In the genomic region with DNA sequence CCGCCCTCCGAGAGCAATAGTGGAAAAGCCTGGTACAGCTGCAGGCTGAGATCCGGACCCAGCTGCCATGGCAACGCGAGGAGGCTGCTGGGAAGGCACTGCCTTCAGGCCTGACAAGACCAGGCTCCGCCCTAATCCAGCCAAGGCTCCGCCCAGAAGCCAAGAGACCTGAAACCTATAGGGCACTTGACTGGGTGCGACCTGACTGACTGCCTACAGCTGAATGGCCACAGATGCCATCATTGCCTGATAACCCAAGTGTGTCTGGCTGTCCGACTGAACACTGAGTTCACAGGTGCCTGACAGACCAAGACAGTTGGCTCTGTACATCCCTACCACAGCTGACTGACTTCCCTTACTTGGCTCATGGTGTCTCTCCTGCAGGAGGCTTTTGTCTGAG, we compare ENCODE assay signal across 8 mouse cellular contexts. TPM values are rescaled to one million over a fixed set of nuclear protein-coding genes. Genes with fewer than 3 reads are reported as not detected.
A peak's percentile ranks its signal among the peaks of the same experiment; 100 is the strongest.
DNase-seq lines count a peak whose midpoint lies in the region; ATAC-seq lines count a peak whose summit lies in the region.

No protein-coding gene starts in this region.

- WGBS in heart, embryonic 10.5 days: 4% methylated on average over 9 of the region's 9 CpGs
- 6% methylated on average over 9 of the region's 9 CpGs for WGBS in hindbrain, embryonic 13.5 days

- peaks cover 10% of the 10 kb centered on the region for H3K4me1 ChIP-seq in heart, embryonic 10.5 days
- peaks cover 15% of the 10 kb centered on the region for H3K4me1 ChIP-seq in hindbrain, embryonic 13.5 days (replicated peaks)

- H3K4me3 ChIP-seq in heart, embryonic 10.5 days: peak overlapping the region; percentile 33
- peak overlapping the region; percentile 11; the same call in 1 of the 2 replicates for H3K4me3 ChIP-seq in hindbrain, embryonic 13.5 days

- H3K4me2 ChIP-seq in hindbrain, embryonic 13.5 days: peak overlapping the region; percentile 43

- no peaks in the 10 kb centered on the region for H3K27me3 ChIP-seq in heart, embryonic 10.5 days (ENCODE audit: insufficient read depth, poor library complexity, severe bottlenecking)
- no peaks in the 10 kb centered on the region for H3K27me3 ChIP-seq in hindbrain, embryonic 13.5 days

- intact Hi-C loops in heart, postnatal 10 days (cut with DNase I): no loop called here

- peak; percentile 83 for DNase-seq in heart, embryonic 10.5 days (ENCODE audit: low spot score)
- no peak for DNase-seq in heart, postnatal 10 days
- peak; percentile 26 to 51 for DNase-seq in left cerebral cortex, adult 18-20 months (ENCODE audit: low spot score in 2 of 2)
- DNase-seq in spleen, adult 12 weeks (ENCODE audit: low spot score): peak; percentile 24
- no peak for DNase-seq in urinary bladder, adult 18-20 months (ENCODE audit: low spot score in 2 of 2)

- ATAC-seq in common myeloid progenitor, adult 5-6 weeks (replicated peaks; ENCODE audit: low read depth, poor library complexity, severe bottlenecking): peak; percentile 92
- peak; percentile 94 for ATAC-seq in hindbrain, embryonic 13.5 days (ENCODE audit: low FRiP score)
- ATAC-seq in megakaryocyte-erythroid progenitor cell, adult 5-6 weeks (replicated peaks; ENCODE audit: low FRiP score, low TSS enrichment, poor library complexity, severe bottlenecking): peak; percentile 92

- H3K36me3 ChIP-seq in heart, embryonic 10.5 days: no peaks in the 10 kb centered on the region
- H3K36me3 ChIP-seq in hindbrain, embryonic 13.5 days: no peaks in the 10 kb centered on the region

- peak overlapping the region; percentile 42; the same call in 1 of the 2 replicates for H3K27ac ChIP-seq in heart, embryonic 10.5 days
- peak overlapping the region; percentile 83 for H3K27ac ChIP-seq in hindbrain, embryonic 13.5 days

- peak overlapping the region; percentile 62; the same call in 1 of the 2 replicates for H3K9ac ChIP-seq in hindbrain, embryonic 13.5 days

- no peaks in the 10 kb centered on the region for H3K9me3 ChIP-seq in heart, embryonic 10.5 days
- no peaks in the 10 kb centered on the region for H3K9me3 ChIP-seq in hindbrain, embryonic 13.5 days

RNA-seq across cellular contexts. Expression of gene Epb41l1, which starts 19.4 kb away (rescaled TPM):
- 0.97 and 1.5 TPM in 2 replicates for polyA plus RNA-seq in heart, embryonic 10.5 days (2016; fragmentation: Nextera tagmentation; extraction: Ambion mirVana)
- total RNA-seq in heart, postnatal 10 days (2021): 10 to 100 TPM; 15.9 to 19.9 TPM
- 0.34 and 1.3 TPM in 2 replicates for total RNA-seq in common myeloid progenitor, adult 5-6 weeks (2017)
- 11.3 and 11.5 TPM in 2 replicates for polyA plus RNA-seq in hindbrain, embryonic 13.5 days (2015; fragmentation: Nextera tagmentation; extraction: Ambion mirVana)
- 100 to 1,000 TPM; 364 to 365 TPM for total RNA-seq in left cerebral cortex, adult 18-20 months (2021)
- total RNA-seq in megakaryocyte-erythroid progenitor cell, adult 5-6 weeks (2014; fragmentation: Nextera tagmentation): not detected in 2 replicates
- 0.15 TPM in 1 of 2 replicates, not detected in the other for total RNA-seq in megakaryocyte-erythroid progenitor cell, adult 5-6 weeks (2017)

Comparison
In these comparisons a context has a peak if more than half of its experiments do, and no peak if none do; other contexts are left out.
1. DNase-seq: peak in heart, embryonic 10.5 days (single experiment), left cerebral cortex, adult 18-20 months (2 of 2) and spleen, adult 12 weeks (single experiment); none in heart, postnatal 10 days (0 of 2) and urinary bladder, adult 18-20 months (0 of 2).
2. RNA of gene Epb41l1, which starts 19.4 kb away (total RNA-seq): 364 to 365 TPM in left cerebral cortex, adult 18-20 months; 15.9 to 19.9 TPM in heart, postnatal 10 days, 0.34 to 1.3 TPM in common myeloid progenitor, adult 5-6 weeks and 0.15 TPM in megakaryocyte-erythroid progenitor cell, adult 5-6 weeks; every median in the first group is over 10 times any median in the second.
3. Peak in every context shown above with its lines, with median percentiles within 50 percentile points of each other: ATAC-seq.